Mouse (Mus musculus) natural killer cell, adult 2 months (primary cell): ENCODE measurements around the gene Ipo8.

Experiments used
- DNase-seq, 2 experiments: peaks; one replicate each; pipeline ENCODE4 v3.0.0; 2022; ENCODE audit warnings: low spot score in 2 of 2

Gene Ipo8

GRCm38 (mm10) chr6:148761475-148761874, 69.8 kb downstream of the Ipo8 start:
- no peak for DNase-seq

GRCm38 (mm10) chr6:148756535-148756934, 74.7 kb downstream of the Ipo8 start:
- no peak for DNase-seq

- DNase-seq: no peak
Measured at GRCm38 (mm10) chr6:148751400-148751799, 79.9 kb downstream of the Ipo8 start.

GRCm38 (mm10) chr6:148750183-148750582, 81.1 kb downstream of the Ipo8 start:
- DNase-seq: no peak

GRCm38 (mm10) chr6:148740521-148741226, 90.6 kb downstream of the Ipo8 start:
- no peak for DNase-seq

- peak; percentile 19 to 23 for DNase-seq
Measured at GRCm38 (mm10) chr6:148736390-148736789, 94.9 kb downstream of the Ipo8 start.

GRCm38 (mm10) chr6:148734012-148734411, 97.3 kb downstream of the Ipo8 start:
- no peak for DNase-seq

GRCm38 (mm10) chr6:148732920-148733319, 98.3 kb downstream of the Ipo8 start:
- no peak for DNase-seq

- no peak for DNase-seq
Measured at GRCm38 (mm10) chr6:148728571-148728970, 102.7 kb downstream of the Ipo8 start.

GRCm38 (mm10) chr6:148727871-148728524, 103.3 kb downstream of the Ipo8 start:
- DNase-seq: no peak

GRCm38 (mm10) chr6:148724453-148724852, 106.8 kb downstream of the Ipo8 start:
- DNase-seq: no peak
